Mouse (Mus musculus) midbrain, embryonic 14.5 days (tissue): ENCODE measurements at regions not wholly inside any gene's neighbourhood (a gene's known extent, or its start where the extent isn't known, plus 50 kb on each side); places are given as distances from the start of the nearest gene placed in this dataset.
A peak's percentile ranks its signal among the peaks of the same experiment; 100 is the strongest.

Experiments
- ATAC-seq: fragments of 200-750 bp; cut with Nextera tagmentation; 2 replicates; pipeline ENCODE4 v1.8.0; 2017; ENCODE audit warnings: moderate number of reproducible peaks, moderate library complexity; ENCODE audit not compliant: low FRiP score, low TSS enrichment
- DNase-seq: peaks from one replicate; pipeline ENCODE4 v3.0.0-alpha.2; 2015
- H3K27ac ChIP-seq: fragments of 300-500 bp; sonication (generic); replicated peaks from 2 replicates; pipeline ENCODE4 v1.5.1; 2014; ENCODE audit warnings: mild to moderate bottlenecking, low read depth, low read length, moderate library complexity
- H3K27me3 ChIP-seq: fragments of 300-500 bp; sonication (generic); 2 replicates; pipeline ENCODE4 v1.6.1; 2014; ENCODE audit warnings: low read length, control low read depth, mixed read lengths; ENCODE audit not compliant: control insufficient read depth, insufficient read depth
- H3K36me3 ChIP-seq: fragments of 300-500 bp; sonication (generic); 2 replicates; pipeline ENCODE4 v1.6.1; 2014; ENCODE audit warnings: low read length, control low read depth; ENCODE audit not compliant: control insufficient read depth, insufficient read depth
- H3K4me1 ChIP-seq: fragments of 300-500 bp; sonication (generic); 2 replicates; pipeline ENCODE4 v1.6.1; 2014; ENCODE audit warnings: mild to moderate bottlenecking, antibody characterized with exemption, low read length, control low read depth; ENCODE audit not compliant: control insufficient read depth, insufficient read depth
- H3K4me2 ChIP-seq: fragments of 300-500 bp; sonication (generic); 2 replicates; pipeline ENCODE4 v1.6.1; 2014; ENCODE audit warnings: mild to moderate bottlenecking, low read length, moderate library complexity
- H3K4me3 ChIP-seq: fragments of 300-500 bp; sonication (generic); replicated peaks from 2 replicates; pipeline ENCODE4 v1.5.1; 2014; ENCODE audit warnings: low read depth, low read length
- H3K9ac ChIP-seq: fragments of 300-500 bp; sonication (generic); replicated peaks from 2 replicates; pipeline ENCODE4 v1.6.1; 2014; ENCODE audit warnings: mild to moderate bottlenecking, low read length, moderate library complexity
- H3K9me3 ChIP-seq: fragments of 300-500 bp; sonication (generic); 2 replicates; pipeline ENCODE4 v1.6.1; 2016; ENCODE audit warnings: low read length, control low read depth, mixed read lengths; ENCODE audit not compliant: control insufficient read depth
- WGBS: fragments of 180-500 bp; shearing (Covaris S2); extraction: QIAGEN DNeasy Blood & Tissue Kit; methylation state at CpG from one replicate; pipeline ENCODE4 v1.1.7; 2014; 5-methylcytosine and 5-hydroxymethylcytosine counted together

DNA sequence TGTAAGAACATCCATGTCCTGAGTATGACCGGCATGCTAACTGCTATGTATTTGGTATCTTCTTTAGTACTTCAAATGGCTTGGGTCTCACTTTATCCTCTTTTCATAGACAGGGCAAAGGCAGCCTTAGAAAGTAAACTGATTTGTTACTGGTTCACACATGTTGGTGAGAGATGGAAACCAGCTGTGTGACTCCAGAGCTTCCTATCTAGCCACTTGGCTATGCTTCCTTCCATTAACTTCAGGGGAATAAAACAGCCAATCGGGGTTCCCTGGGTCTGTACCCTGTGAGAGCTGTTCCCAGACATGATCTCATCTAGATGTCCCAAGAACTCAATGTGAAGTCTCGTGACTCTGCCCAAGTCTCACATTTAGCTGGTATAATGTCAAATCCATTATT is 203.5 kb downstream of the Rps15a start:
- Histone ChIP-seq H3K4me1 (no peaks in the 10 kb centered on the region), H3K27me3 (no peaks in the 10 kb centered on the region), H3K9me3 (no peaks in the 10 kb centered on the region), H3K27ac (no peak overlapping the region), H3K36me3 (no peaks in the 10 kb centered on the region), H3K4me3 (no peak overlapping the region), H3K9ac (no peak overlapping the region), H3K4me2 (no peak overlapping the region)
- WGBS, result 84% methylated on average over 3 of the region's 3 CpGs
- DNase-seq (no peak), ATAC-seq (no peak)

DNA sequence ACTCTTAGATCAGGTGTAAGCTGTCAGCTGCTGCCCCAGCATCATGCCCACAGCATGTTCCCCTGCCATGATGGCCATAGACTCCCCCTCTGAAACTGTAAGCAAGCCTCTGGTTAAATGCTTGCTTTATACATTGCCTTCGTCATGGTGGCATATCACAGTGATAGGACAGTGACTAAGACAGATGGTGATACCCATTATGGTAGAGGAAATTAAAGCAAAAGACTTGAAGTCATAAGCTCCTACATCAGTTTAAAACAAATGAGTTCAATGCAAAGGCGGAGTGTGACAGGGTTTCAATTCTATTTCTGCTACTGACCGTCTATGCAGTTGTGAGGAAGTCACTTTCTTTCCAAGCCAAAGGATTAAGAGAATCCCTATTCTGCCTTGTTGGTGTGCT is 204.9 kb downstream of the Rps15a start:
- Histone ChIP-seq H3K27ac (no peak overlapping the region), H3K9ac (no peak overlapping the region), H3K4me2 (no peak overlapping the region), H3K9me3 (no peaks in the 10 kb centered on the region), H3K36me3 (no peaks in the 10 kb centered on the region), H3K4me3 (no peak overlapping the region), H3K27me3 (no peaks in the 10 kb centered on the region), H3K4me1 (no peaks in the 10 kb centered on the region)
- DNase-seq (no peak), ATAC-seq (no peak)
- WGBS, result 89% methylated on average over 3 of the region's 3 CpGs

DNA sequence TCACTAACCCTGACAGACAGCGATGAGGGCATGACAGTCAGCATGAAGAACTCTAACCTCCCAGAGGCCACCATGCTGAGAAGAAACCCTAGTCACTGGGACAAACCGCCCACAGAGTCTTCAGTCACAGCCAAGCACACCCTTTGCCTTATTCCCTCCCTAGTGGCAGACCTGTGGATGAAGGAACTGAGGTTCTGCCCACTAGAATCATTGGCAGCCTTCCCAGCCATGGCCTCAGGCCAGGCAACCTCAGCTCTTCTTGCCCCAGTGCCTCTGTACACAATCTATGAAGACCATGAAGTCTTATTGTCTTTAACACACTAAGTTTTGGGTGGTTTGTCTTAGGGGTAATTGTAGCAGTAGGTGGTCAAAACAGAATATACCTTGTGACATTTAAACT is 219.5 kb downstream of the Rps15a start:
- no peaks in the 10 kb centered on the region for H3K4me1 ChIP-seq
- ATAC-seq (no peak), DNase-seq (no peak)
- no peak overlapping the region for H3K4me2 ChIP-seq
- no peaks in the 10 kb centered on the region for H3K36me3 ChIP-seq
- H3K4me3 ChIP-seq, result no peak overlapping the region
- H3K27ac ChIP-seq, result no peak overlapping the region
- H3K9me3 ChIP-seq, result no peaks in the 10 kb centered on the region
- no peaks in the 10 kb centered on the region for H3K27me3 ChIP-seq
- no peak overlapping the region for H3K9ac ChIP-seq
- WGBS, result 87% methylated on average over 2 of the region's 2 CpGs

DNA sequence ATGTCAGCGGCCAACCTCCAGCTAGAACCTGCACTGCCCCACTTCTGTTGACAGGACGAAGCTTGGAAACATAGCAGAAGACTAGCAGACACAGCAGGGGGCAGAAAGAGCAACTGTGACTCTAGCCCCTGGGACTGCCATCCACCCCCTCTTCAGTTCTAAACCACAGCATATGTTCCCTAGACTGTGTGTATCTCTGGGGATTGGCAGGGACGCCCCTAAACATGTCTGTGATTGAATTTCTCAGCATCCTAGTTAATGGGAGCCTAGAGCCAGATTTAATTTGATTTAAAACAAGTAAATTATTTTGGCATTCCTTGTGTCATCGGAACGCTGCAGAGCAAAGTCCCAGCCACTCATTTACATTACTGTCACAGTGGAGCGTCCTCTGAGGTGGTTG is 228.7 kb downstream of the Rps15a start:
- DNase-seq, result no peak

DNA sequence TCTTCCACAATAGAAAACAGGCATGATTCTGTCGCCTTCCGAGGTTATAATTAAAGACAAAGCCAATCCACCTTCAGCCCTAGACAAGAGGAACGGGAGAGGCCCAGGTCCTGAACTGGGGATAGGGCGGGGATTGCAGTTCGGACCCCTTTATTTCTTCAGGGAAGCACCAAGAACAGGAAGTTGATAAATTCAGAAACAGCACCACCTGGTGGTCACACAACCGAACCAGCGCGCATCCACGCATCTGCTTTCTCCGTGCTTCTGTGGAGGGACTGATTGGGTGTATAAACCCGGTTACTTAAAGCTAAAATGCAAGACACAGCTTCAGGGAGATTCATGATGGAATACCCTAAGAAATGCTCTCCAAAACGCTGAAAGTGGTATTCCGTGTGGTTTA is 233.2 kb downstream of the Rps15a start:
- Histone ChIP-seq H3K4me2 (0 out of 2 replicates have a peak overlapping the region, but pooled peaks have one; percentile 11), H3K27ac (no peak overlapping the region), H3K9ac (no peak overlapping the region), H3K27me3 (peaks cover 3% of the 10 kb centered on the region; the same call in 1 of the 2 replicates), H3K4me3 (no peak overlapping the region), H3K9me3 (no peaks in the 10 kb centered on the region), H3K4me1 (no peaks in the 10 kb centered on the region; the same call in 1 of the 2 replicates), H3K36me3 (no peaks in the 10 kb centered on the region)
- ATAC-seq (peak; percentile 43; the same call in 1 of the 2 replicates), DNase-seq (peak; percentile 94)
- 3% methylated on average over 13 of the region's 13 CpGs for WGBS

More for the DNA sequence above, 228.7 kb downstream of the Rps15a start:
- Histone ChIP-seq H3K4me2 (no peak overlapping the region), H3K9ac (no peak overlapping the region), H3K9me3 (no peaks in the 10 kb centered on the region), H3K4me3 (no peak overlapping the region), H3K27me3 (peaks cover 3% of the 10 kb centered on the region; the same call in 1 of the 2 replicates), H3K4me1 (no peaks in the 10 kb centered on the region; the same call in 1 of the 2 replicates), H3K27ac (no peak overlapping the region), H3K36me3 (no peaks in the 10 kb centered on the region)
- 69% methylated on average over 6 of the region's 6 CpGs for WGBS
- no peak for ATAC-seq

DNA sequence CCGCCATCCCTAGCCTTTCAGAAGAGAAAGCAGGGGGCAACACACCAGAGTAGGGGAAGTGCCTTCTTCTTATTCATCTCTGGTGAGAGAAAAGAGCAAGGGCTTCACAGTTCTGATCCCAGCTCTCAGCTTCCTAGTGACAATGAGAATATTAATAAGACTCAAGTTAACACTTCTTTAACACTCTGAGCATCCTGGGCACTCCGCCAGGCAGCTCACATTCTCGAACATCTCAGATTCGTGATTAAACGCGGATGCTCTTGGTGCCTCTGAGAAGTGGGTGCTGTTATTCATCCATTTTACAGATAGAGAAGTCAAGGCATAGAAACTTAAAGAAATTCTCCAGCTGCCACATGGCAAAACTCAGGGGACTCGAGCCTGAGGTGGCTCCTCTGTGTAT is 237.1 kb downstream of the Rps15a start:
- H3K27ac ChIP-seq, result no peak overlapping the region
- H3K4me3 ChIP-seq, result no peak overlapping the region
- H3K27me3 ChIP-seq, result peaks cover 3% of the 10 kb centered on the region; the same call in 1 of the 2 replicates
- H3K9ac ChIP-seq, result no peak overlapping the region
- WGBS, result 68% methylated on average over 7 of the region's 7 CpGs
- no peak overlapping the region for H3K4me2 ChIP-seq
- H3K9me3 ChIP-seq, result no peaks in the 10 kb centered on the region
- ATAC-seq, result no peak
- no peaks in the 10 kb centered on the region; the same call in 1 of the 2 replicates for H3K4me1 ChIP-seq
- DNase-seq, result no peak
- H3K36me3 ChIP-seq, result no peaks in the 10 kb centered on the region

DNA sequence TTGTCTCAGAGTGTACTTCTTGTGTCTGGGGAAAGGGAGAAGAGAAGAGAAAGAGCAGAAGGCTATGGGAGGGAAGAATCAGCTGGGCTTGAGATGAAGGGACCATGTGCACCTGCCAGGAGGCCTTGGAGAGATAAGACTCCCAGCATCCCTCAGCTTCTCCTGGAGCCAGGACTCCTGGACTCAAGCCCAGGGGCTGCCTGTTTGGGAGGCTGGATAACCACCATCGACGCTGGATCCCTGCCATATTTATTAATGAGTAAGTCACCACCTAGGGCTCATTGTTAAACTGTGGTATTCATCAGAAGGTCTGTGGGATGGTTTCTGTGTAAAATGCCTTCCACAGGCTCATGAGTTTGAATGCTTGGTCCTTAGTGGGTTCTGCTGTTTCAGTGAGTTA is 240.7 kb downstream of the Rps15a start:
- no peaks in the 10 kb centered on the region for H3K4me1 ChIP-seq
- no peaks in the 10 kb centered on the region for H3K27me3 ChIP-seq
- no peak for DNase-seq
- no peak for ATAC-seq
- H3K4me3 ChIP-seq, result no peak overlapping the region
- no peaks in the 10 kb centered on the region for H3K36me3 ChIP-seq
- no peak overlapping the region for H3K4me2 ChIP-seq
- WGBS, result 91% methylated on average over 2 of the region's 2 CpGs
- H3K27ac ChIP-seq, result no peak overlapping the region
- H3K9ac ChIP-seq, result no peak overlapping the region
- H3K9me3 ChIP-seq, result no peaks in the 10 kb centered on the region

DNA sequence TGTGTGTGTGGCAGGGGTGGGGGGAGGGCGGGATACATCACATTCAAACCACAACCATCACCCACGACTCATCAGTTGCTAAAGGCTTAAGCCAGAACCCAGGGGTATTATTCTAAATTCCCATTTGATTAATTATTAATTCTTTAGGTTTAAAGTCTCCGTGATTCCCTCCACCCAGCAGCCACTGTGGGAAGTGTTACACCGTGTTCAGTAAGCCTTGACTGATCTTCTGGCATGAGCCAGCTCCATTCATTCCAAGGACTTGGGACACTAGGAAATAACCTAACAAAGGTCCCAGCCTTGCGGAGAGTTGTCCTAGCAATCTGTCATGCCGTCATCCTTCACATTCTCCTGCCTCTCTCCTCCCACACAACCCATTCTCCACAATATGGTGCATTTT is 256.6 kb downstream of the Rps15a start:
- DNase-seq, result no peak
- H3K27ac ChIP-seq, result no peak overlapping the region
- no peaks in the 10 kb centered on the region for H3K36me3 ChIP-seq
- H3K9me3 ChIP-seq, result no peaks in the 10 kb centered on the region
- no peak overlapping the region for H3K4me2 ChIP-seq
- H3K4me3 ChIP-seq, result no peak overlapping the region
- H3K9ac ChIP-seq, result no peak overlapping the region
- no peaks in the 10 kb centered on the region for H3K27me3 ChIP-seq
- H3K4me1 ChIP-seq, result peaks cover 10% of the 10 kb centered on the region
- WGBS, result 34% methylated on average over 6 of the region's 6 CpGs
- no peak for ATAC-seq

DNA sequence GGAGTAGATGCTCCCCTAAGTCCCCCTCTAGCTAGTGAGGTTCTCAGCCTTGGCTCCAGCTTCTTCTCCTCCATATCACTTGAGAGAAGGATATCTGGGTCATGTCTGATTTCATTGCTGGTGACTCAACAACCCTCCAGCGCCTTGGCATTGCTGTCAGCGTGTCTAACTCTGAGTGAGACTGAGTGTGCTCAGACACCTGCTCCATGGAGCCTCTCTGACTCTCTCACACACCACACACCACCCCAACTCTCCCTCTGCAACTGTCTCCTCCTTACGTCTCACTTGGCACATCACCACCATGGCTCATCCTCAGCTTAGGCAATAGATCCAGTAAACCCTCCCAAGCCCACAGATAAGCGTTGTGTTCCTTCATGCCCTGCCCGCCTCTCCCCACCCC is 260.0 kb downstream of the Rps15a start:
- H3K36me3 ChIP-seq, result no peaks in the 10 kb centered on the region
- no peaks in the 10 kb centered on the region for H3K9me3 ChIP-seq
- H3K4me1 ChIP-seq, result peaks cover 10% of the 10 kb centered on the region
- no peak for DNase-seq
- H3K27ac ChIP-seq, result no peak overlapping the region
- no peak for ATAC-seq
- H3K9ac ChIP-seq, result no peak overlapping the region
- H3K4me2 ChIP-seq, result no peak overlapping the region
- no peak overlapping the region for H3K4me3 ChIP-seq
- 95% methylated on average over 5 of the region's 5 CpGs for WGBS
- H3K27me3 ChIP-seq, result no peaks in the 10 kb centered on the region
